Mouse (Mus musculus) bone marrow, adult 2 months (tissue): ENCODE results near the gene Polr3a. TPM values are rescaled to one million over a fixed set of nuclear protein-coding genes. Genes with fewer than 3 reads are reported as not detected.
"Not testable (repeated sequence)": the region's sequence is repeated elsewhere in the genome, so short reads cannot be mapped to it uniquely, and the experiment has no call there.

Source experiments
- H3K27ac ChIP-seq: fragments of 200-500 bp; 2 replicates; pipeline ENCODE4 v1.5.1; 2012; ENCODE audit warnings: low read depth, mild to moderate bottlenecking, control low read depth, inconsistent platforms, low read length; ENCODE audit not compliant: control insufficient read depth, poor library complexity, insufficient read depth
- H3K4me1 ChIP-seq: fragments of 200-500 bp; 2 replicates; pipeline ENCODE4 v1.6.1; 2011; ENCODE audit warnings: low read length; ENCODE audit not compliant: control insufficient read depth, insufficient read depth
- H3K4me3 ChIP-seq: fragments of 200-500 bp; replicated peaks from 2 replicates; pipeline ENCODE3; 2011; ENCODE audit warnings: mild to moderate bottlenecking, low read depth, low read length, control low read depth; ENCODE audit not compliant: control insufficient read depth
- CTCF ChIP-seq: fragments of 200-500 bp; IDR thresholded peaks from 2 replicates; pipeline ENCODE4 v1.5.1; 2011; ENCODE audit warnings: low read length, control low read depth; ENCODE audit not compliant: control insufficient read depth, insufficient read depth
- POLR2A ChIP-seq: fragments of 200-500 bp; IDR thresholded peaks from 2 replicates; pipeline ENCODE4 v1.6.1; 2011; ENCODE audit warnings: low read depth, mild to moderate bottlenecking, control low read depth, low read length, borderline replicate concordance; ENCODE audit not compliant: control insufficient read depth
- WGBS: fragments of 180-500 bp; shearing (Covaris S2); methylation state at CpG from one replicate; pipeline ENCODE4 v1.1.7; 2018; 5-methylcytosine and 5-hydroxymethylcytosine counted together
- polyA plus RNA-seq: library from polyadenylated mRNA; stranded (reverse); fragments of >200 nt; gene quantifications from 2 replicates; pipeline ENCODE4 v1.2.4, GENCODE M21; 2011; ENCODE audit warnings: low replicate concordance; ENCODE audit not compliant: missing spikeins, insufficient read depth, insufficient read length

Gene Polr3a
- polyA plus RNA-seq, 1 experiment: 6.9 TPM

DNA sequence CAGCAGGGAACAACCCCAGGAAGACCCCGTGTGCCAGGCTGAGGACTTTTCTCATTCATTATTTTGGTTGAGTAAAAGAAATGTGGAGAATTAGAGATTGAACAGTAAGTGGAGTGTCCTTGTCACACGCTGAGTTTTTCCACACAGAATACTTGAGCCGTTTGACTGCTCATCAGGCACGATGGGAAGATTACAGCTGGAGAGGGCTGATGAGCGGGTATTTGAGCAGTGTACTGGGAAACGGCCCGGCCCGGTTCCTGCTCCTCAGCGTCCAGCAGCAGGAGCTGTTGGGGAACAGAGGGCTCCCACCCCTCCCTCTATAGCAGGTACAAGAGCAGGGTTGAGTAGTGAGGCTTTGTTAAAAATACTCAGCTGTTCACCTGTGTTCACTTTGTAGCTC lies 12.6 kb upstream of the Polr3a start:
- H3K27ac ChIP-seq: no peak overlapping the region
- TF ChIP-seq CTCF (no peak), POLR2A (no peak)
- H3K4me1 ChIP-seq: no peaks in the 10 kb centered on the region
- WGBS: 76% methylated on average over 9 of the region's 9 CpGs
- H3K4me3 ChIP-seq: no peak overlapping the region

DNA sequence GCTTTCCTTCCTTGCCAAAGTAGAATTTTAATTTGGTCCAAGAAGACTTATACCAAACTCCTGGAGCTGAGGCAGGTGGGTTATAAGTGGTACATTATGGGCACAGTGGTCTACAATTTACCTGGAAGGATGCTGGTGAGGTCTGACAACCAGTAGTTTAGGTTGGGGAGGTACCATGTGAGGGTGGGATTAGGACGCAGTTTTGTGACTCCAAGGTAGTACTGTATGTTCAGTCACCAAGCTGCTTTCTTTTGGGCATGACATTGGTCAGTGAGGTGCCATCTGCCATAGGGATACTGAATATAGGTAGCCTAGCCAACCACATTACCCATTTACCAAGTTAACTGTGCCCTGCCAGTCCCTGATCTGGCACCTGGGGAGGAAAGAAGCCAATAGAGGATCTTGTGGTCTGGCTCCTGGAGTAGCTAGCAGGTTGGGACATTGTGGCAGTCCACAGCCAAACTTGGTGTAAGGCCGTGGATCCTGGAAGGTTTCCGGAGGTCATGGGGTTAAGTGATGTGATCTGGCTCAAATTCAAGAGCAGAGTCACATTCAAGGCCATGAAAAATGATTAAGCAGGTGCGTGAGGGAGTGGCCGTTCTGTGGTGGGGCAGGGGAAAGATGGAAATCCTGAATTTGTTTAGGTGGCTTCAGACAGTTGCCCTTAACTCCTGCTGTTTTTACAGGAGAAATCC lies 11.8 kb upstream of the Polr3a start:
- TF ChIP-seq POLR2A (no peak), CTCF (no peak)
- Histone ChIP-seq H3K27ac (no peak overlapping the region), H3K4me1 (no peaks in the 10 kb centered on the region), H3K4me3 (no peak overlapping the region)
- WGBS: 74% methylated on average over 5 of the region's 5 CpGs

DNA sequence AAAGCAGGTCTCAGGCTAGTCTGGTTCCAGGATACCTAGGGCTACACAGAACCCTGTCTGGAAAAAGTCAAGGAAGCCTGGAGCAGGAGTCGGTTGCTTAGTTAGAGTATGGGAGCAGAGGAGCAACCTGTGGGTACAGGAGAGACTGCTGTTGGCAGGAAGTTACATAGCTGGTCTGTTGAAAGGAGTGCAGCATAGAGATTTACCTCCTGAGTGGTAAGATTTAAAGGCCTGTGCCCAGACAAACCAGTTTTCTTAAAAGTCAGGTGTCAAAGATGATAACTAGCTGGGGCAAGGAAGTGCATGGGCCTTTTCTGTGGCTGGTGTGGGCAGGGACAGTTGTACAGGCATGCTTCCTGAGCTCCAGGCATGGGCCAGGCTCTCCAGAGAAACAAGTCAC lies 10.6 kb upstream of the Polr3a start:
- H3K4me3 ChIP-seq: no peak overlapping the region
- TF ChIP-seq CTCF (no peak), POLR2A (no peak)
- H3K27ac ChIP-seq: no peak overlapping the region
- WGBS: 90% methylated on average over 1 of the region's 1 CpGs
- H3K4me1 ChIP-seq: no peaks in the 10 kb centered on the region

DNA sequence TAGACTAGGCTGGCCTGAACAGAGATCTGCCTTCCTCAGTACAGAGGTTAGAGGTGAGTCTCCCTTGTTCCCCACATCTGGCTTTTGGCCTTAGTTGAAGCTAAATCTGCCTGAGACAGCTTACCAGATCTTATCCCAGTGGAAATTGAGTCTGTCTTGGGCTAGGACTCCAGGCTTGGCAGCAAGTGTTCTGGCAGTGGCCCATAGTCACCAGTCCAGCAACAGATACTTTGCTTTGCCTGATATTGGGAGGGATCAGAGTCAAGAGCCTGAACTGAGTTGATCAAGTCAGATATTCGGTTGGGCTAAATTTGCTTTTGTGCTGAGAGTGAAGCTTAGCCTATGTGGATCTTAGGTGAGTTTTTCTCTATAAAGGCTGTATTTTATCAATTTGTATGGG lies 9.6 kb upstream of the Polr3a start:
- Histone ChIP-seq H3K4me3 (no peak overlapping the region), H3K4me1 (peaks cover 1% of the 10 kb centered on the region; the same call in 1 of the 2 replicates), H3K27ac (no peak overlapping the region)
- WGBS: 83% methylated on average over 1 of the region's 1 CpGs
- TF ChIP-seq CTCF (no peak), POLR2A (no peak)

DNA sequence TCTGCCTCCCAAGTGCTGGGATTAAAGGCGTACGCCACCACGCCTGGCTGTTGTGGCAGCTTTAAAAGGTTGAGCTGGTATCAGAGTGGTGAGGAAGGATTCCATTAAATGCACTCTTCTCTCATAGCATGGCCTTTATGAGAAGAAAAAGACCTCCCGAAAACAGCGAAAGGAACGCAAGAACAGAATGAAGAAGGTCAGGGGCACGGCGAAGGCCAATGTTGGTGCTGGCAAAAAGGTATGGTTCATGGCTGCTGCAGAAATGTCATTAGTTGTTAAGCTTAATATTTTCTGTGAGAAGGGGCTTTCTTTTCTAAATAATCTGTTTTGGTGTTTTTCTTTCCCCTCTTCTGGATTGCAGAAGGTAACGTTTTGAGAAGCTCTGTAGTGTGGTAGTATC lies 6.4 kb upstream of the Polr3a start:
- no peak overlapping the region for H3K27ac ChIP-seq

DNA sequence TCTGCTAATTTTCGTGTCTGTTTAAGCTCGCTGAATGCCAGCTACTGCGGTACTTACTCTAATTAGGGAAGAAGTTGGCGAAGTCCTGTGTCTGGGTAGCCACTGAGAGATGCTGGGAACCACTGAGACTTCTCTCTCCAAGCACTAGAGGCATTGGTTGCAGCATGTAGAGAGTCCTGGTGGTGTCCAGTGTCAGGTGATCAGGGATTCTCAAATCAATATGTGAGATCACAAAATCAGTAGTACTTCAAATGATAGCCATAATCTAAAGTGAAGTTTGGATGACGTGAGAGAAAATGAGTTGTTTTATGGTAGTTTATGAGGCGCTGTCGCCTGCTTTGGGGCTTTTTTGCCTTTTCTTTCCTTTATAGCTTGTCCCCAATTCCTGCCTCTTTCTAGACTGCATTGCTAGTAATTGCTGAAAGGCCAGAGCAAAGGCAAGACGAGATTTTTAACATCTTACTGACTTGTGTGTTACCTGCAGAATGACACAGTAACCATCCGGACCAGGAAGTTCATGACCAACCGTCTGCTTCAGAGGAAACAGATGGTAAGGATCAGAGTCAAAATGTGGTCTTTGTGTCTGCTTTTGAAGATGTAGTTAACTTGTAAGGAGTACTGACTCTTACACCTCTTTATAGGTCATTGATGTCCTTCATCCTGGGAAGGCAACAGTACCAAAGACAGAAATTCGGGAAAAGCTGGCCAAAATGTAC lies 4.6 kb upstream of the Polr3a start:
- peaks cover 1% of the 10 kb centered on the region; the same call in 1 of the 2 replicates for H3K4me1 ChIP-seq
- TF ChIP-seq POLR2A (no peak), CTCF (no peak)
- peak overlapping the region; percentile 86 for H3K4me3 ChIP-seq
- WGBS: under 1% methylated on average over 11 of the region's 11 CpGs
- H3K27ac ChIP-seq: peak overlapping the region; percentile 28

More for the DNA sequence above, 6.4 kb upstream of the Polr3a start:
- no peak overlapping the region for H3K4me3 ChIP-seq
- TF ChIP-seq POLR2A (no peak), CTCF (no peak)
- 86% methylated on average over 9 of the region's 9 CpGs for WGBS
- H3K4me1 ChIP-seq: peaks cover 1% of the 10 kb centered on the region; the same call in 1 of the 2 replicates

DNA sequence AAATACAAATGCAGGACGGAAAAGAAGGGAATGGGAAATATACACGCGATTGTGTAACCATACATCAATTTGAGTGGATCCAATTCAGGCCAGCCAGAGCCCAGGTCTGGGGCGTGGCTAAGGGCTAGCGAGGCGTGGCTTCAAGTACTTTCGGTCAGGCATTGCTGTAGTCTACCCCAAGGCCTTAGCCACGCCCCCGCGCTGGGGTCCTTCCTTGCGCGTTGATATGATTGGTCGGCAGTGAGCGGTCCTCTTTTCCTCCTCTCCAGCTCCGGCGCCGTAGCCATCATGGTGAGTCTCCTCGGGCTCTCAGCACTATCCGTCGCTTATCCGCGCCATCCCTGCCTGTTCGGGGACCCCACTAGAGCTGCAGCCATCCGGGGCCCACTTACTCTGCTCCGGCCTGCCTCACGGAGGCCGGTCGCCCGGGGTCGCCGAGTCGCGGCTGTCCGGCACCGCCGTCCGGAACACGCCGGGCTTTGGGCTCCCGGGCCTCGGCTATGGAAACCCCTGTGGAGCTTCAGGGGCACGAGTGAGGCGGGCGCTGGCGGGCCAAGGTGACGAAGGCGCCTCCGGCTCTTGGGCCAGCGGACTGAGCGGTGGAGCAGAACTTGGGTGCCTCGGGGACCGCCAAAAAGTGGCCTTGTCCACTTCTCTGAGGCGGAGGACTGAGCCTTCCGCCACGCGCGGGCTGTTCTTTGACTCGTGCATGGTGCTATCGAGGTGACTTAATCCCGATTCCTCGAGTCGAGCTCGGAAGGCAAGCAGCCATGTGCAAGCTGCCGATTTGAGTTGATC lies 3.8 kb upstream of the Polr3a start:
- H3K27ac ChIP-seq: peak overlapping the region; percentile 28

DNA sequence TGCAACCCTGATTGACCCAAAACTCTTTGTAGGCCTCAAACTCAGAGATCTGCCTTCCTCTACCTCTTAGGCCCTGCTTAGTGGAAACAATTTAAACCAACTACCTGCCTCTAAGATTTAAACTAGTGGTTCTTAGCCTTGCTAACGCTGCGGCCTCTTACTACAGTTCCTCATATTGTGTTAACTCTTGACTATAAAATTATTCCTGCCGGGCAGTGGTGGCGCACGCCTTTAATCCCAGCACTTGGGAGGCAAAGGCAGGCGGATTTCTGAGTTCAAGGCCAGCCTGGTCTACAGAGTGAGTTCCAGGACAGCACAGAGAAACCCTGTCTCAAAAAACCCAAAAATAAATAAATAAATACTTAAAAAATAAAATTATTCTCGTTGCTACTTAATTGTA lies 2.9 kb upstream of the Polr3a start:
- not testable (repeated sequence) for H3K4me3 ChIP-seq, H3K27ac ChIP-seq, H3K4me1 ChIP-seq
- 84% methylated on average over 7 of the region's 7 CpGs for WGBS

More for the DNA sequence above, 3.8 kb upstream of the Polr3a start:
- under 1% methylated on average over 64 of the region's 64 CpGs for WGBS
- TF ChIP-seq CTCF (peak; percentile 18; the same call in 1 of the 2 replicates), POLR2A (peak; percentile 85)
- H3K4me1 ChIP-seq: peaks cover 4% of the 10 kb centered on the region; the same call in 1 of the 2 replicates
- H3K4me3 ChIP-seq: peak overlapping the region; percentile 86
